Mouse (Mus musculus) thymus, postnatal 36 days (tissue): ENCODE results near the gene Samsn1.
A peak's percentile ranks its signal among the peaks of the same experiment; 100 is the strongest.

Experiments
- DNase-seq, 2 experiments: peaks; one replicate each; pipeline ENCODE4 v3.0.0; 2022; ENCODE audit warnings: mixed read lengths in 2 of 2

Gene Samsn1

GRCm38 (mm10) chr16:75930222-75930553 is 91.9 kb downstream of the Samsn1 start:
- DNase-seq, result no peak

DNA sequence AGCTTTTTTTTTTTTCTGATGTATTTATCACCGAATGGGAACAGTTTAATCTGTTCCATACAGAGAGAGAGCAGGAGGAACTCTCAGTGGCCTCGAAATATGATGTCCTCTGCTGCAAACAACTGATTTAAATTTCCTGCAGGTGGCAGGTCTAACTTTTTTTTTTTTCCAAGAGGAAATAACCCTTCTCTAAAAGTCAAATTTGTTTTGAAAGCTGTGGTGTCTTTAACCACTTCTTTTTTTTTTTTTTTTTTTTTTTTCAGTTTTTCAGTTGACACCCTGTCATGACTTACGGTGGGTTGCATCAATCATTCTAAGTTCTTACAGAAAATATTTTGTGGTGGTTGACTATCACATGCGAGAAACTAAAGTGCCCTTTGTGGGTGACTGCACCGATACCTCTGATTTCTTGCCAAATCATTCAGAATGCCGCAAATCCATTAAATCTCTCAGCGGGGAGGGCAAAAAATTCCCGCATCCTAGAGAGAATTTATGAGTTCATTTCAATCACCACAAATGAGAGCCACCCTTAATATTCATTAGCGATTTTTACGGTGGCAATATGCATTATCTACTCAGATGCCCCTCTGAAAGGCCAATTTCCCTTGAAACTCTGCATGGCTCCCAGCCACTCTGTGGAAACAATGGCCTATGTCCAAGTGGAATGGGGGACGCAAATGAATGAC is 92.4 kb downstream of the Samsn1 start:
- DNase-seq, result no peak

- DNase-seq, result no peak
Measured at GRCm38 (mm10) chr16:75926511-75926910, 95.6 kb downstream of the Samsn1 start.

GRCm38 (mm10) chr16:75920870-75921269 is 101.2 kb downstream of the Samsn1 start:
- peak; percentile 7 to 14 for DNase-seq

GRCm38 (mm10) chr16:75919298-75919697 is 102.8 kb downstream of the Samsn1 start:
- no peak for DNase-seq

DNA sequence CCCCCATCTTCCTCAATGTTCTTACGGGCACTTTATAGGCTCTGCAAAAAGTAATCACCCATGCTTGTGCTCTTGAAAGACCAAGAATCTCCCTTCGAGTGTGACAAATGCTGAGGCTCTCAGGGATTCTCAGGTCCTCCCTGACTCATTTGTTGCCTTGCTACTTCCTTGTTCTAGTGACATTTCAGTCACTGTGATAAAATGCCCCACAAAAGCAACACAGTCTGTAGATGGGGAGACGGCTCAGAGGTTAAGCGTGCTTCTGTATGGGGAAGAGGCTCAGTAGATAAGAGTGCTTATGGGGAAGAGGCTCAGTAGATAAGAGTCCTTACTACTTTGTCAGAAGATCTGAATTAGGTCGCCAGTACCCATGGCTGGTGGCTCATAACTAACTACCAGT is 104.4 kb downstream of the Samsn1 start:
- DNase-seq, result no peak

- no peak for DNase-seq
Measured at GRCm38 (mm10) chr16:75912051-75912450, 110.0 kb downstream of the Samsn1 start.

GRCm38 (mm10) chr16:75908635-75909494 is 113.2 kb downstream of the Samsn1 start:
- DNase-seq, result peak; percentile 57 to 64

- no peak for DNase-seq
Measured at GRCm38 (mm10) chr16:75906790-75907189, 115.3 kb downstream of the Samsn1 start.

- no peak for DNase-seq
Measured at GRCm38 (mm10) chr16:75906260-75906659, 115.8 kb downstream of the Samsn1 start.

GRCm38 (mm10) chr16:75905324-75905723 is 116.8 kb downstream of the Samsn1 start:
- no peak for DNase-seq

DNA sequence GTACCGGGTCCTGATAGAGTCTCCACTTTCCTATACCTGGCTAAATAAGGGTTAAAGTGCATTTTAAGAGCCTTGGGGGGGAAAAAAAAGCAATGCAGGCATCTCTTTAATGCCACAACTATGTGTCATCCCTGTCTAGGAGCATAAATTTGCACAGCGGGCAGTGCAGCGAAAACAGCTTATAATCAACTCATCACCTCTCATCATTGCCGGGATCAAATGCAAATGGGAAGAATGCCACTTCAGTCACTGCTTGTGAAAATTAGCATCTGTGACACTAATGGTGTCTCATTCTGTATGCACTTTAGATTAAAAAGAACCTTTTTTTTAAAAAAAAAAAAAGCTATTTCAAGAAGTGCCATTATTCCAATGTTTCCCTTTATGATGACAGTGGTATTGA is 118.0 kb downstream of the Samsn1 start:
- DNase-seq, result no peak

GRCm38 (mm10) chr16:75903028-75903427 is 119.1 kb downstream of the Samsn1 start:
- no peak for DNase-seq

GRCm38 (mm10) chr16:75899885-75900620 is 122.0 kb downstream of the Samsn1 start:
- no peak for DNase-seq

GRCm38 (mm10) chr16:75897828-75898367 is 124.2 kb downstream of the Samsn1 start:
- no peak for DNase-seq

DNA sequence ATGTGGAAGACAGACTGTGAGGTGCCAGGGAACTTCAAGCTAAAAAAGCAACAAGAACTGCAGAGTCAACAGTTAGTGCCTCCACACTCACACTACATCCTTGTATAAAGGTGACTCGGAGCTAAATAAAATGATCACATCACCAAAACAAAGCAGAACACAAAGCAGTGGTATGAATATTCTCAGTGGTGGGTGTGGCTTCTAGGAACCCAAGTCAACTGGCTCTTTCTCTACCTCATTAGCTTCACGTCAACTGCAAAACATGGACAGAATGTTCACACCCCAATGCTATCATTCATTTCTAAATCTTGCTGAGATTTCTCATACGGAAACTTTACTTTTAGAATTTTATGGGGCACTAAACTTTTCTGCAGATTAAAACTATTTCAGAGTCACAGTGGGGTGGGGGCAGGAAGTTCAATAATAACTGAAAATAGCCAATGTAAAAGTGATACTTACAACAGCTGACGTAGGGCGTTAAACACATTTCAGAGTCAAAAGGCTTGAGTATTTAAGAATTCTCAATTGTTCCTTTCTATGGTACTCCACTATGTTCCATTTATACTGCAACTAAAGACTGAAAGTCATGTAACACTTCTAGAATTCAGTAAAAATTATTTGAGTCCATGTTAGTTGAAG is 127.7 kb downstream of the Samsn1 start:
- no peak for DNase-seq

GRCm38 (mm10) chr16:75893470-75893869 is 128.6 kb downstream of the Samsn1 start:
- no peak for DNase-seq

DNA sequence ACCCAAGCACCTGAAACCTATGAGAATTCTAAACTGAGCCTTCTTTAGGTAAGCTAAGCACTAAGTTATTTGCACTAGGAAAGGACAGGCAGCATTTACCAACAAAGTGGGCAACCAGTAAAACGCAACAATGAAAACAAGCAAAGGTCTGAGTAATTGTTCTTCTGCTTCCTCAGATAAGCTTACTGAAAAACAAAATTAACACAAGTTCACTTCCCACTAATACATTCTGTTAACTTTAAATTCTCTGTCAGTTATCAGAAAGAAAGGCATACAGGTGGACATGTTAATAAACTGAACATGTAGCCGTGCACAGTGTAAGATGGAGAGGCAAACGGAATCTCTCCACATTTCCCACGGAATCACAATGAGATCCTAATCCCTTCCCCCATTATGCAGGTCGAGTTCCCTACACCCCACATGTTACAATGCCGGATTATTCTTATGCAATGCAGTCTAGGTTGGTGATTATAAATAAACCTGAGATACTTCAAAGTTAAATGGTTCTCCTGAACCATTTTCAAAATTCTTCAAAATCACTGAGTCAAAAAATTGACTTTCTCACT is 132.9 kb downstream of the Samsn1 start:
- DNase-seq, result no peak

- no peak for DNase-seq
Measured at GRCm38 (mm10) chr16:75887203-75887602, 134.9 kb downstream of the Samsn1 start.

DNA sequence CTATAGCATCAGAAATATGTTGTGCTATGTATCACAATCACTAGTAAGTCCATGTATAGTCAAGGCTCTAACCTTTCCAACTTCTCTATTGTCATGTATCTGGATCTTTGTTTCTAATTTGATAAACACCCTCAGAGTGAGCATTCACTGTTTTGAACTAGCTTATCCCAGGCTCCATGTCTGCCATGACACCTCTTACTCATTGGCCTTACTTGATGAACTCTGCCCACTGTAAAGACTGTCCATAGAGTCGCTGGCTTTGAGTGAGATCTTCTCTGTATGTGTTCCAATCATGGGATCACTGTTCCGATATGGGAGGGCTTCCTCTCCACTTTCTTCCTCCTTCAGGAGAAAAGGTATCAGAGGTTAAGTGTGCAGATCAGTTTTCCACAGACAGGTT is 143.2 kb downstream of the Samsn1 start:
- DNase-seq, result no peak

GRCm38 (mm10) chr16:75877170-75877569 is 144.9 kb downstream of the Samsn1 start:
- no peak for DNase-seq

DNA sequence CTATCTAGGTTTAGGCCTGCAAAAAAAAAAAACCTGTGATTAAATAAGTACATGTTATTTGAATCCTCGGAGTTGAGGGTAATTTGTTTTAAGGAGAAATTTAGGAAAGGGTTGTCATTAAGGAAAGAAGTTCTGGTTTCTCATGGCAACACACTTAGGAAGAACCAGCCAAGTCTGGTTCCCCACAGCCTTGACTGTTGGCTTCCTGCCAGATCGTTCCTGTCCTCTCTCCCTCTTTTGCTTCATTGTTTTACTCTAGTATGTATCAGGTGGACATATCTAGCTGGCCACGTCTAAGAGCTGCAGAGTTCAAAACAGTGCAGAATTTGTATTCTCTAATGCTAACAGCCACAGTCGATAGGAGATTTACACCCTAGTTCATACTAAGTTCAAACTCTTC is 146.2 kb downstream of the Samsn1 start:
- no peak for DNase-seq
